Mouse (Mus musculus): ENCODE results near the gene Olfr998. TPM values are rescaled to one million over a fixed set of nuclear protein-coding genes. Genes with fewer than 3 reads are reported as not detected.
"Not testable (repeated sequence)": the region's sequence is repeated elsewhere in the genome, so short reads cannot be mapped to it uniquely, and the experiment has no call there.

Olfr998 gene
- not detected in 2 replicates for polyA plus RNA-seq (2015; fragmentation: Nextera tagmentation; extraction: Ambion mirVana)

- not testable (repeated sequence) for H3K4me1 ChIP-seq; ATAC-seq (replicated peaks); H3K27ac ChIP-seq; H3K27me3 ChIP-seq (replicated peaks); H3K9ac ChIP-seq; H3K4me2 ChIP-seq; H3K9me3 ChIP-seq; H3K36me3 ChIP-seq (replicated peaks); H3K4me3 ChIP-seq
- 83% methylated on average over 2 of the region's 2 CpGs for WGBS
These were observed at the start of gene Olfr998 for GRCm38 (mm10) chr2:85588648-85589047. TSS of gene Olfr998 (plus strand) at chr2:85588948.

GRCm38 (mm10) chr2:85554806-85555205 lies 33.9 kb upstream of the Olfr998 start:
- Histone ChIP-seq H3K4me1 (no peaks in the 10 kb centered on the region), H3K4me2 (no peak overlapping the region), H3K36me3 (replicated peaks) (no peaks in the 10 kb centered on the region), H3K4me3 (no peak overlapping the region), H3K9ac (no peak overlapping the region), H3K27me3 (replicated peaks) (no peaks in the 10 kb centered on the region), H3K9me3 (no peaks in the 10 kb centered on the region), H3K27ac (no peak overlapping the region)
- ATAC-seq (replicated peaks): no peak
- WGBS: 73% methylated on average over 1 of the region's 1 CpGs

GRCm38 (mm10) chr2:85560226-85560625 lies 28.5 kb upstream of the Olfr998 start:
- Histone ChIP-seq H3K9ac (no peak overlapping the region), H3K36me3 (replicated peaks) (no peaks in the 10 kb centered on the region), H3K4me2 (no peak overlapping the region), H3K27ac (no peak overlapping the region), H3K4me1 (no peaks in the 10 kb centered on the region), H3K9me3 (no peaks in the 10 kb centered on the region), H3K27me3 (replicated peaks) (no peaks in the 10 kb centered on the region), H3K4me3 (no peak overlapping the region)
- whole genome bisulfite sequencing: 73% methylated on average over 4 of the region's 4 CpGs
- no peak for ATAC-seq (replicated peaks)

GRCm38 (mm10) chr2:85561187-85561586 lies 27.6 kb upstream of the Olfr998 start:
- WGBS: 20% methylated on average over 4 of the region's 4 CpGs
- Histone ChIP-seq H3K27ac (no peak overlapping the region), H3K9me3 (no peaks in the 10 kb centered on the region), H3K9ac (no peak overlapping the region), H3K4me2 (no peak overlapping the region), H3K4me3 (no peak overlapping the region), H3K36me3 (replicated peaks) (no peaks in the 10 kb centered on the region), H3K27me3 (replicated peaks) (no peaks in the 10 kb centered on the region), H3K4me1 (no peaks in the 10 kb centered on the region)
- ATAC-seq (replicated peaks): peak; percentile 86

- Histone ChIP-seq H3K27me3 (replicated peaks) (no peaks in the 10 kb centered on the region), H3K4me1 (no peaks in the 10 kb centered on the region), H3K9me3 (no peaks in the 10 kb centered on the region), H3K4me2 (no peak within 1 kb of the TSS), H3K36me3 (replicated peaks) (no peaks in the 10 kb centered on the region), H3K27ac (no peak within 1 kb of the TSS), H3K4me3 (no peak within 1 kb of the TSS), H3K9ac (no peak within 1 kb of the TSS)
- ATAC-seq (replicated peaks): no peak
These were observed 9.8 kb upstream of the Olfr998 start, which contains the start of gene Olfr996 for GRCm38 (mm10) chr2:85578915-85579314. TSS of gene Olfr996 (plus strand) at chr2:85579215.

- Histone ChIP-seq H3K4me2 (no peak within 1 kb of the TSS), H3K36me3 (replicated peaks) (no peaks in the 10 kb centered on the region), H3K4me3 (no peak within 1 kb of the TSS), H3K4me1 (no peaks in the 10 kb centered on the region), H3K27ac (no peak within 1 kb of the TSS), H3K9ac (no peak within 1 kb of the TSS), H3K27me3 (replicated peaks) (no peaks in the 10 kb centered on the region), H3K9me3 (no peaks in the 10 kb centered on the region)
- 83% methylated on average over 1 of the region's 1 CpGs for WGBS
- no peak for ATAC-seq (replicated peaks)
These were observed 23.1 kb downstream of the Olfr998 start, which contains the start of gene Olfr1000 for GRCm38 (mm10) chr2:85611803-85612202. TSS of gene Olfr1000 (minus strand) at chr2:85611903.

Other genes starting within 250 kb of the Olfr998 start
- gene Olfr987, start 249.6 kb upstream of the Olfr998 start, polyA plus RNA-seq (2015; fragmentation: Nextera tagmentation; extraction: Ambion mirVana): not detected in 2 replicates
- not detected in 2 replicates for gene Olfr988, start 225.7 kb upstream of the Olfr998 start, polyA plus RNA-seq (2015; fragmentation: Nextera tagmentation; extraction: Ambion mirVana)
- gene Olfr992, start 179.5 kb upstream of the Olfr998 start, polyA plus RNA-seq (2015; fragmentation: Nextera tagmentation; extraction: Ambion mirVana): not detected in 2 replicates
- gene Olfr993, start 174.1 kb upstream of the Olfr998 start, polyA plus RNA-seq (2015; fragmentation: Nextera tagmentation; extraction: Ambion mirVana): not detected in 2 replicates
- not detected in 2 replicates for gene Olfr994, start 152.5 kb upstream of the Olfr998 start, polyA plus RNA-seq (2015; fragmentation: Nextera tagmentation; extraction: Ambion mirVana)
- gene Olfr995, start 145.3 kb upstream of the Olfr998 start, polyA plus RNA-seq (2015; fragmentation: Nextera tagmentation; extraction: Ambion mirVana): not detected in 2 replicates
- gene 4833423E24Rik, start 69.9 kb upstream of the Olfr998 start, polyA plus RNA-seq (2015; fragmentation: Nextera tagmentation; extraction: Ambion mirVana): 0.19 and 0.32 TPM in 2 replicates
- not detected in 2 replicates for gene Olfr996, start 9.7 kb upstream of the Olfr998 start, polyA plus RNA-seq (2015; fragmentation: Nextera tagmentation; extraction: Ambion mirVana)
- not detected in 2 replicates for gene Olfr1000, start 23.0 kb downstream of the Olfr998 start, polyA plus RNA-seq (2015; fragmentation: Nextera tagmentation; extraction: Ambion mirVana)
- gene Olfr1002, start 61.8 kb downstream of the Olfr998 start, polyA plus RNA-seq (2015; fragmentation: Nextera tagmentation; extraction: Ambion mirVana): not detected in 2 replicates
- gene Olfr154, start 75.5 kb downstream of the Olfr998 start, polyA plus RNA-seq (2015; fragmentation: Nextera tagmentation; extraction: Ambion mirVana): not detected in 2 replicates
- gene Olfr1006, start 89.8 kb downstream of the Olfr998 start, polyA plus RNA-seq (2015; fragmentation: Nextera tagmentation; extraction: Ambion mirVana): not detected in 2 replicates
- not detected in 2 replicates for gene Olfr1008, start 100.5 kb downstream of the Olfr998 start, polyA plus RNA-seq (2015; fragmentation: Nextera tagmentation; extraction: Ambion mirVana)
- gene Olfr1009, start 126.5 kb downstream of the Olfr998 start, polyA plus RNA-seq (2015; fragmentation: Nextera tagmentation; extraction: Ambion mirVana): not detected in 2 replicates
- not detected in 2 replicates for gene Olfr1012, start 173.8 kb downstream of the Olfr998 start, polyA plus RNA-seq (2015; fragmentation: Nextera tagmentation; extraction: Ambion mirVana)
- gene Olfr1013, start 178.2 kb downstream of the Olfr998 start, polyA plus RNA-seq (2015; fragmentation: Nextera tagmentation; extraction: Ambion mirVana): not detected in 2 replicates
- not detected in 2 replicates for gene Olfr1014, start 183.8 kb downstream of the Olfr998 start, polyA plus RNA-seq (2015; fragmentation: Nextera tagmentation; extraction: Ambion mirVana)
- gene Olfr1015, start 193.1 kb downstream of the Olfr998 start, polyA plus RNA-seq (2015; fragmentation: Nextera tagmentation; extraction: Ambion mirVana): not detected in 2 replicates
- gene Olfr1016, start 213.6 kb downstream of the Olfr998 start, polyA plus RNA-seq (2015; fragmentation: Nextera tagmentation; extraction: Ambion mirVana): not detected in 2 replicates
- gene Olfr1018, start 229.5 kb downstream of the Olfr998 start, polyA plus RNA-seq (2015; fragmentation: Nextera tagmentation; extraction: Ambion mirVana): not detected in 2 replicates